Mouse (Mus musculus) CD4-positive, CD25-positive, alpha-beta regulatory T cell, adult 9 weeks (primary cell): ENCODE measurements around the gene Iqca. TPM values are rescaled to one million over a fixed set of nuclear protein-coding genes. Genes with fewer than 3 reads are reported as not detected.

Experiments used
- polyA plus RNA-seq: library from polyadenylated mRNA; unstranded; fragments of 100-300 nt; shearing (Covaris generic); gene quantifications from one replicate; pipeline ENCODE4 v1.2.1, GENCODE M21; 2017

The Iqca gene
- not detected for polyA plus RNA-seq

DNA sequence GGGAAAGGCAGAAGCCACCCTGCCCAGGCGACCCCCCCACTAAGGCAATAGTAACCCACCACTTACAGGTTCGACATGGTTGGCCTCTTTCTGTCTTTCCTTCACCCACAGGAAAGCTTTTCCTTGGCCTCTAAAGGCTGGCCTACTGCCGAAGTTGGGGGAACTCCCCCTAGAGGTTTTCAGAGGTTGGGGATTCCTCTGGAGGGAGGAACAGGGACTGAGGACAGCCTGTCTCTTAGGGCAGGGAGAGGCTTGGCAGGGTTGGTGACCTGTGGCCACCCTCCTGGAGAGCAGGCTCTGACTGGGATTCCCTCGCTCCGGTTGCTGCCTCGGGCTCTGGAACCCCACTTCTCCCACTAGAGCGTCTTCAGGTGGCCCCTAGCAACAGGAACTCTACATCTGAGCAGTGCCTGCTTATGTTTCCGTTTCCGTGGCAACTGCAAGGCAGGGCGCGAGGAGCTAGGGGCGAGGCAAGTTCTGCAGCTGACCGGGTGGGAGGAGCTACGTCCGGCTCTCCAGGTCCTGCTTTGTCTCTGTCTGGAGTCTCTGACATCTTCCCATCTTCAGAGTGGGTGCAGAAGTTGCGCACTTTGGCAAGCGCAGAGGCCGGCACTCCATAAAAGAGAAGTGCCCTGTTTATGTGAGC is at the start of gene Iqca:
TSS of gene Iqca (minus strand) at position 303 of the 646 bp plus-strand sequence.

DNA sequence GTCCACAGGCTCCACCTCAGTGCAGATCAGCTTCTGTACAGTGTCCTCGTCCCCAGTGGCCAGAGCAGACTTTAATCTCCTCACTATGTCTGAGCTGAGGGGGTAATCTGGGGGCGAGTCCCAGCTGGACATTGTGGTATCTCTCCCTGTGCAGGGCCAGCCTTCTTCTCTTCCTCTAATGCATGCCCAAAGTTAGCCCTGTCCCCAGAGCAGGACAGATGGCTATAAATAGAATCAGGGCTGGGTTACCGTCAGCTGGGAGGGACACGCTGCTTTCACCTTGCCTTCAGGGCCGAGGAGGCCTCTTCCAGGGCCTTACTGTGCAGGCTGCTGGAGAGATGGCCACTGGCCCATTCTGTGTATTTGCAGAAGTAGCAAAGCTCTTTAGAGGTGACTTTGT is 138.8 kb downstream of the Iqca start, which contains the start of gene Asb18:
TSS of gene Asb18 (minus strand) at position 221 of the 400 bp plus-strand sequence.

Other genes starting within 250 kb of the Iqca start
- not detected for gene Gbx2, start 222.2 kb downstream of the Iqca start, polyA plus RNA-seq
- not detected for gene Asb18, start 138.7 kb downstream of the Iqca start, polyA plus RNA-seq
- not detected for gene Ackr3, start 50.6 kb upstream of the Iqca start, polyA plus RNA-seq